ENCODE assay signal across 11 mouse cellular contexts in genomic region chr3:130574652-130575051, GRCm38 (mm10). TPM values are rescaled to one million over a fixed set of nuclear protein-coding genes. Genes with fewer than 3 reads are reported as not detected.
A peak's percentile ranks its signal among the peaks of the same experiment; 100 is the strongest.
DNase-seq lines count a peak whose midpoint lies in the region; ATAC-seq and TF ChIP-seq lines count a peak whose summit lies in the region.
"Had no signal": no experiment of that assay in that cellular context is flagged by ENCODE, and none has a peak within 500 bp of the region (broad histone marks: within the 10 kb centered on the region; RNA-seq: fewer than 3 reads in every experiment).

No protein-coding gene starts in this region.

- intact Hi-C loops in left cerebral cortex, postnatal 4 days (cut with DNase I): loop anchor here (5.0 kb wide), 2 partner anchors 392 to 477 kb away; no protein-coding TSS in a partner anchor

- TF ChIP-seq POLR2A in MEL (IDR thresholded peaks at IDR 0.05; ENCODE audit: control insufficient read depth in 1 of 2, insufficient read depth in 1 of 2, low read depth in 1 of 2, low read length in 2 of 2, poor library complexity in 1 of 2): no peak

- peak; percentile 74 for DNase-seq in hindbrain, postnatal 0 days (ENCODE audit: low spot score)
- DNase-seq in 416B (ENCODE audit: low read depth) (peak; percentile 54), MEL (ENCODE audit: low read depth, low spot score) (peak; percentile 34)
- peak; percentile 68 for DNase-seq in forebrain, postnatal 0 days
- peak; percentile 50 for DNase-seq in left cerebral cortex, postnatal 4 days
- peak; percentile 11 for DNase-seq in testis, postnatal 14 days (ENCODE audit: low spot score)
- no peak for DNase-seq in spleen, adult 18-20 months

- no peak for TF ChIP-seq EP300 in MEL (IDR thresholded peaks at IDR 0.05; ENCODE audit: low read depth in 1 of 2, low read length in 2 of 2)

- H3K4me3 ChIP-seq in hindbrain, postnatal 0 days (ENCODE audit: low read length): no peak overlapping the region
- no peak overlapping the region for H3K4me3 ChIP-seq in hindbrain, embryonic 16.5 days (ENCODE audit: low read length)
- no peak overlapping the region for H3K4me3 ChIP-seq in MEL (ENCODE audit: control insufficient read depth in 1 of 2, insufficient read depth in 1 of 2, low read depth in 2 of 2, low read length in 2 of 2)
- H3K4me3 ChIP-seq in forebrain, postnatal 0 days (ENCODE audit: low read depth, low read length): no peak overlapping the region
- H3K4me3 ChIP-seq: embryonic facial prominence, embryonic 12.5 days; limb, embryonic 15.5 days had no signal

- TF ChIP-seq CTCF in hindbrain, postnatal 0 days (IDR thresholded peaks at IDR 0.05; ENCODE audit: low read depth): peak; percentile 78
- TF ChIP-seq CTCF in MEL (IDR thresholded peaks at IDR 0.05 in 2 of 3, conservative IDR thresholded peaks at IDR 0.05 in 1 of 3; ENCODE audit: control insufficient read depth in 1 of 3, insufficient read depth in 1 of 3, low read depth in 2 of 3, low read length in 3 of 3, poor library complexity in 1 of 3, severe bottlenecking in 1 of 3): peak in 2 of 3 experiments; percentile 38 to 56; a peak in 4 of 6 replicates
- TF ChIP-seq CTCF in forebrain, postnatal 0 days (IDR thresholded peaks at IDR 0.05; ENCODE audit: low read depth): peak; percentile 82

- peak; percentile 42 for TF ChIP-seq RAD21 in MEL (IDR thresholded peaks at IDR 0.05; ENCODE audit: low read depth, low read length)

- ATAC-seq in hindbrain, postnatal 0 days: no peak
- no peak for ATAC-seq in hindbrain, embryonic 16.5 days
- 0 out of 2 replicates have a peak, but pooled peaks have one; percentile 23 for ATAC-seq in forebrain, postnatal 0 days

- no peaks in the 10 kb centered on the region for H3K27me3 ChIP-seq in hindbrain, postnatal 0 days (ENCODE audit: insufficient read depth, low read length)
- no peaks in the 10 kb centered on the region for H3K27me3 ChIP-seq in hindbrain, embryonic 16.5 days (replicated peaks; ENCODE audit: control insufficient read depth, insufficient read depth, low read length)
- H3K27me3 ChIP-seq in MEL (ENCODE audit: control insufficient read depth in 1 of 2, insufficient read depth in 2 of 2, low read length in 2 of 2): no peaks in the 10 kb centered on the region
- no peaks in the 10 kb centered on the region for H3K27me3 ChIP-seq in forebrain, postnatal 0 days (ENCODE audit: insufficient read depth, low read length)
- H3K27me3 ChIP-seq: embryonic facial prominence, embryonic 12.5 days; limb, embryonic 15.5 days had no signal

- no peak overlapping the region for H3K27ac ChIP-seq in hindbrain, postnatal 0 days
- H3K27ac ChIP-seq in hindbrain, embryonic 16.5 days (ENCODE audit: low read depth, low read length): no peak overlapping the region
- no peak overlapping the region for H3K27ac ChIP-seq in MEL (ENCODE audit: control insufficient read depth, low read depth, low read length)
- H3K27ac ChIP-seq in forebrain, postnatal 0 days (ENCODE audit: low read depth, low read length): no peak overlapping the region
- H3K27ac ChIP-seq: embryonic facial prominence, embryonic 12.5 days; limb, embryonic 15.5 days had no signal

- no peak overlapping the region for H3K4me2 ChIP-seq in hindbrain, postnatal 0 days (ENCODE audit: low read depth, low read length)
- no peak overlapping the region for H3K4me2 ChIP-seq in hindbrain, embryonic 16.5 days (ENCODE audit: low read length)
- H3K4me2 ChIP-seq in forebrain, postnatal 0 days (ENCODE audit: low read depth): no peak overlapping the region
- H3K4me2 ChIP-seq: embryonic facial prominence, embryonic 12.5 days; limb, embryonic 15.5 days had no signal

- H3K9me3 ChIP-seq in hindbrain, postnatal 0 days (ENCODE audit: low read length): no peaks in the 10 kb centered on the region
- no peaks in the 10 kb centered on the region for H3K9me3 ChIP-seq in hindbrain, embryonic 16.5 days (ENCODE audit: control insufficient read depth, low read length)
- no peaks in the 10 kb centered on the region for H3K9me3 ChIP-seq in MEL (replicated peaks; ENCODE audit: insufficient read depth, low read length)
- no peaks in the 10 kb centered on the region for H3K9me3 ChIP-seq in forebrain, postnatal 0 days (ENCODE audit: low read length)
- H3K9me3 ChIP-seq: embryonic facial prominence, embryonic 12.5 days; limb, embryonic 15.5 days had no signal

- WGBS in hindbrain, postnatal 0 days: 22% methylated on average over 5 of the region's 5 CpGs
- 30% methylated on average over 5 of the region's 5 CpGs for WGBS in hindbrain, embryonic 16.5 days
- WGBS in forebrain, postnatal 0 days: 18% methylated on average over 5 of the region's 5 CpGs

- no peaks in the 10 kb centered on the region for H3K79me2 ChIP-seq in MEL (ENCODE audit: control insufficient read depth, insufficient read depth, low read length, poor library complexity)

- H3K4me1 ChIP-seq in hindbrain, postnatal 0 days (ENCODE audit: insufficient read depth, low read length): no peaks in the 10 kb centered on the region
- H3K4me1 ChIP-seq in hindbrain, embryonic 16.5 days (ENCODE audit: control insufficient read depth, insufficient read depth, low read depth, low read length): no peaks in the 10 kb centered on the region
- H3K4me1 ChIP-seq in MEL (ENCODE audit: control insufficient read depth in 1 of 2, insufficient read depth in 2 of 2, low read length in 2 of 2): no peaks in the 10 kb centered on the region
- H3K4me1 ChIP-seq in forebrain, postnatal 0 days (ENCODE audit: insufficient read depth): no peaks in the 10 kb centered on the region

- no peaks in the 10 kb centered on the region for H3K36me3 ChIP-seq in hindbrain, postnatal 0 days (ENCODE audit: insufficient read depth, low read length)
- no peaks in the 10 kb centered on the region for H3K36me3 ChIP-seq in hindbrain, embryonic 16.5 days (ENCODE audit: control insufficient read depth, insufficient read depth, low read length)
- no peaks in the 10 kb centered on the region for H3K36me3 ChIP-seq in MEL (ENCODE audit: control insufficient read depth in 1 of 2, insufficient read depth in 2 of 2, low read length in 2 of 2)
- no peaks in the 10 kb centered on the region for H3K36me3 ChIP-seq in forebrain, postnatal 0 days (ENCODE audit: insufficient read depth)
- H3K36me3 ChIP-seq: embryonic facial prominence, embryonic 12.5 days; limb, embryonic 15.5 days had no signal

- no peak overlapping the region for H3K9ac ChIP-seq in hindbrain, postnatal 0 days (replicated peaks; ENCODE audit: low read length)
- no peak overlapping the region for H3K9ac ChIP-seq in hindbrain, embryonic 16.5 days (ENCODE audit: low read depth, low read length)
- H3K9ac ChIP-seq in MEL (ENCODE audit: control insufficient read depth, low read depth, low read length, poor library complexity, severe bottlenecking): no peak overlapping the region
- H3K9ac ChIP-seq in forebrain, postnatal 0 days: no peak overlapping the region
- H3K9ac ChIP-seq: embryonic facial prominence, embryonic 12.5 days; limb, embryonic 15.5 days had no signal

TF ChIP-seq in MEL, 35 proteins besides CTCF, POLR2A, EP300 and RAD21:
- no peak for TF ChIP-seq BHLHE40 (IDR thresholded peaks at IDR 0.05; ENCODE audit: borderline replicate concordance, low read depth, low read length)
- no peak for TF ChIP-seq ZMIZ1 (IDR thresholded peaks at IDR 0.05; ENCODE audit: low read depth, low read length)
- no peak for TF ChIP-seq JUND (IDR thresholded peaks at IDR 0.05; ENCODE audit: low read depth, low read length)
- TF ChIP-seq SMC3 (IDR thresholded peaks at IDR 0.05; ENCODE audit: low read depth, low read length): peak; percentile 49
- no peak for TF ChIP-seq MEF2A (IDR thresholded peaks at IDR 0.05; ENCODE audit: extremely low read depth, insufficient replicate concordance, low read depth, low read length, poor library complexity, severe bottlenecking)

RNA-seq across cellular contexts. Expression of gene Etnppl, which starts 42.6 kb away (rescaled TPM):
- not detected in 2 replicates for total RNA-seq in hindbrain, postnatal 0 days (2014; rRNA removed)
- 0.08 and 0.13 TPM in 2 replicates for polyA plus RNA-seq in hindbrain, postnatal 0 days (2015; fragmentation: Nextera tagmentation; extraction: Ambion mirVana)
- polyA plus RNA-seq in hindbrain, embryonic 16.5 days (2015; fragmentation: Nextera tagmentation; extraction: Ambion mirVana): 0.10 TPM in 1 of 2 replicates, not detected in the other
- total RNA-seq in MEL (2012; rRNA removed): not detected in 2 replicates
- not detected for polyA plus RNA-seq in MEL (2012; ENCODE audit: insufficient read depth in 1 of 2, insufficient read length in 2 of 2, low read depth in 1 of 2, low replicate concordance in 2 of 2, missing spikeins in 1 of 2)
- not detected in 2 replicates for total RNA-seq in forebrain, postnatal 0 days (2014; rRNA removed)
- polyA plus RNA-seq in forebrain, postnatal 0 days (2015; fragmentation: Nextera tagmentation; extraction: Ambion mirVana): 0.03 and 0.05 TPM in 2 replicates
- not detected for total RNA-seq in left cerebral cortex, postnatal 4 days (2021)
- polyA plus RNA-seq: spleen, adult 2 months had no signal

Comparison
In these comparisons a context has a peak if more than half of its experiments do, and no peak if none do; other contexts are left out.
1. DNase-seq: peak in hindbrain, postnatal 0 days (single experiment), 416B (single experiment), MEL (single experiment), forebrain, postnatal 0 days (single experiment), left cerebral cortex, postnatal 4 days (single experiment) and testis, postnatal 14 days (single experiment); none in spleen, adult 18-20 months (0 of 2).
2. Peak in every context shown above with its lines, with median percentiles within 50 percentile points of each other: CTCF ChIP-seq.